Mouse (Mus musculus): ENCODE data around the gene Uchl5. TPM values are rescaled to one million over a fixed set of nuclear protein-coding genes. Genes with fewer than 3 reads are reported as not detected.

The Uchl5 gene
- polyA plus RNA-seq, 1 experiment: 517 TPM

GRCm38 (mm10) chr1:143770444-143771109 lies 6.5 kb upstream of the Uchl5 start:
- TF ChIP-seq GATA1 (IDR thresholded peaks at IDR 0.05; ENCODE audit: low read length): no peak

- TF ChIP-seq GATA1 (IDR thresholded peaks at IDR 0.05; ENCODE audit: low read length): no peak
These were observed 4.0 kb upstream of the Uchl5 start for GRCm38 (mm10) chr1:143773082-143773481.

DNA sequence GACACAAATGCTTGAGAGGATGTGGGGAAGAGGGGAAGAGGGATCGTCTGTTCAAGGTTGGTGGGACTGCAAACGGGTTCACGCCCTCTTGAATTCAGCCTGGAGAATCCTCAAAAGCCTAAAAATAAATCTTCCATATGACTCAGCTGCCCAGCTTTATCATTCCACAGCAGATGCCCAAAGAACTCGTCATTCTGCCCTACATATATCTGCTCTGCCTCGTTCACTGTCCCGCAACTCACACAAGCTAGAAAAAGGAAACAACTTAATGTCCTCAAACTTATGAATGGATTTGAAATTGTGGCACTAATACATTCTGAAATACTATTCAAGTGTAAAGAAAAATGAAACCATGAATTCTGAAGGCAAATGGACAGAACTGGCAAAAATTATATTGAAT lies 3.2 kb upstream of the Uchl5 start:
- no peak for TF ChIP-seq GATA1 (IDR thresholded peaks at IDR 0.05; ENCODE audit: low read length)

DNA sequence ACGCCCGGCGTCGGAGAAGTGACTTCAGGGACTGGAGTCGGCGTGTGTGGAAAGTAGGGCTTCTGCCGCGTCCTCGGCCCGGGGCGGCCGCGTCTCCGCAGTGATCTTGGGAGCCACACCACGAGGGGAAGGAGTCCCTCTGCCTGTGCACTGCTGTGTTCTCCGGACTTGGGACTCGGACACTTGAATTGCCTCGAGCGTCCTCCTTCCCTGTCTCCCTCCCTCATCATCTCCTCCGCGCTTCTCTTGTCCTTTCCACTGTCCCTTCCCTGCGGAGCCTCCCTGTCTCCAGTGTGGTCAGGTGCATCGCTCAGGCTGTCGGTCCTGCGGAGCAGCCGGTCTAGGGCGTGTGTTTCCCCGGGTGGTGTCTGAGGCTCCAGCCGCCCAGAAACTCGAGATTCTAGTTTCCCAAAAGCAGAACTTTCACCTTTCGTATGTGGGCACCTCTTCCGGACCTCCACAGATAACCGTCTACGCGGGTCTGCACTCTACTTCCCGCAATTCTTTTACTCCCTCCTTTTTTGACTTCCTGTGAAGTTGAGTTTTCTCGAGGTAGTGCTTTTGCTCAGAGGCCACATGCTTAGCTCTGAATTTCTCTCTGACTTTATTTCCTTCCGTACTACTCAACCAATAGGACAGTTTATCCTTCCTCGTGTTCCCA lies 616 bp downstream of the Uchl5 start:
- TF ChIP-seq GATA1 (IDR thresholded peaks at IDR 0.05; ENCODE audit: low read length): no peak

DNA sequence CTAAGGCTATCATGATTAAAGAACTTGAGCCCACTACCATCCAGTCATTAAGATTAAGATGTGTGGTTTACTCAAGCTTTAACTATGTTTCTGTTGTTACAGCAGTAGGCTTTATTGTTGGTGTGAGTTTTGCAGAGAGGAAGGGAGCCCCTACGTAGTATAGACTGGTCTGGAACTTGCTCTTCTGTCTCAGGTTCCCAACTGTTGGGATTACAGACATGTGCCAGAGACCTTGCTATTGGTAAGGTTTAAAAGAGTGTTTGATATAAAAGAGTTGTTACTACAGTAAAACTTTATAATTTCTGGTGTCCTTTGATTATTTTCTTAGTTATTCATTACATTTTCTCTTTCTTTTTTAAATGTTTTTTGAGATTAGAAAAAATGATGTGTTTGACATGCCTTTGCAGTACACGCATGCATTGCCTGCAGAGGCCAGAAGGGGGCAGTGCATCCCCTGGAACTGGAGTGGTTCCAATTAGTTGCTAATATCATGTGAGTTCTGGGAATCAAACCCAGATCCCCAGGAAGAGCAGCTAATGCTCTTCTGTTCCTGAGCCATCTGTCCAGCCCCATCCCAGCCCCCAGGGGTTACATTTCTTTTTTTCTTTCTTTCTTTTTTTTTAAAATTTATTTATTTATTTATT lies 11.6 kb downstream of the Uchl5 start:
- TF ChIP-seq GATA1 (IDR thresholded peaks at IDR 0.05; ENCODE audit: low read length): no peak

GRCm38 (mm10) chr1:143803537-143803936 lies 26.5 kb downstream of the Uchl5 start:
- TF ChIP-seq GATA1 (IDR thresholded peaks at IDR 0.05; ENCODE audit: low read length): no peak

GRCm38 (mm10) chr1:143809062-143809461 lies 32.0 kb downstream of the Uchl5 start:
- TF ChIP-seq GATA1 (IDR thresholded peaks at IDR 0.05; ENCODE audit: low read length): no peak

- TF ChIP-seq GATA1 (IDR thresholded peaks at IDR 0.05; ENCODE audit: low read length): no peak
These were observed 36.7 kb downstream of the Uchl5 start for GRCm38 (mm10) chr1:143813676-143814360.

DNA sequence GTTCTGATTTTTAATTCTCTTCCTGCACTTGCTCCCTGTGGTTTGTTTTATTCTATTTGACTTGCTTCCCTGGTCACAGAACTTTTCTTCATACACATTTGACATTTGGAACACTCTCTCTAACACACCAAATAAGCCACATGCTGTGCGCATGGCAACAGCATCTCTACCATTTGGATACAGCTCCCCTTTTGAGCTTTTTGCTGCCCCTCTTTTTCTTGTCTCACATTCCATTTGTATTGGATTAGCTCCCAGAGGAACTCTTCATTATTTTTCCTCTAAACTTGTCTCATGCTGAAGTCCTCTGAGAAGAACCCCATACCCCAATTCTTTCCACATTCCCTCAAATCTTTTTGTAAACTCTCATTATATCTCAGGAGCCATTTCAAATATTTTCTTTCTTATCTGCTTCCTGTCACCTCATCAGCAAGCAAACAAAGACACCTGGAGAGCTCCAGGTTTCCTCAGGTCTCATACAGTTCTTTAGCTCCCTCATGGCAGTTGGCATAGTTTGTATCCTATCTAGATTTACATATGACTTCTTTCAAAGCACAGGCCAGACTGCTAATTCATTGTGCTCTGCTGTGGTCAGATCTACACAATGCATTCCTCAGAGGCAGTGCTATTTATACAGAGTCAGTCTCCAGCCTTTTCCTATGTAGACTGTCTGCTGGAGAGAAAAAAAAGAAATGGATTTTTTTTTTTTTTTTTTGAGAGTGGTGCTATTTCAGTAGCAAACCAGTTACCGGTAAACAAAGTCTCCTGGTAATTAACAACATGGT lies 43.2 kb downstream of the Uchl5 start:
- TF ChIP-seq GATA1 (IDR thresholded peaks at IDR 0.05; ENCODE audit: low read length): no peak

DNA sequence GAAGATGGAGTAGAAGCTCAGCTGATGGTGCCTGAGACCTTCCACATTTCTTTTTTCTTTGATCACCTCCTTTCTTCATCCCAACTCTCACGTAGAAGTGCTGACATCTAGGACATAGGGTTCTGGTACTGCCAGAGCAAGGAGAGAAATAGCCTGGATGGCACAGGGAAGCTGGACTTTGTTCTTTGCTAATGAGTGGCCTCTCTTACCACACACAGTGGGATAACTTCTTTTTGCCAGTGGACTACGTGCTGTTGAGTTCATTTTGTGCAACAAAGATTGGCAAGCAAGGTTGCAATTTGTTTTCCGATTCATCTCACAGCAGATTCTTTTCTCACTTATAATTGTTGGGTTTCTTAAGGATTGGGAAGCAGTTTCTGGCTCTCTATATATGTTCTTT lies 45.6 kb downstream of the Uchl5 start:
- no peak for TF ChIP-seq GATA1 (IDR thresholded peaks at IDR 0.05; ENCODE audit: low read length)

DNA sequence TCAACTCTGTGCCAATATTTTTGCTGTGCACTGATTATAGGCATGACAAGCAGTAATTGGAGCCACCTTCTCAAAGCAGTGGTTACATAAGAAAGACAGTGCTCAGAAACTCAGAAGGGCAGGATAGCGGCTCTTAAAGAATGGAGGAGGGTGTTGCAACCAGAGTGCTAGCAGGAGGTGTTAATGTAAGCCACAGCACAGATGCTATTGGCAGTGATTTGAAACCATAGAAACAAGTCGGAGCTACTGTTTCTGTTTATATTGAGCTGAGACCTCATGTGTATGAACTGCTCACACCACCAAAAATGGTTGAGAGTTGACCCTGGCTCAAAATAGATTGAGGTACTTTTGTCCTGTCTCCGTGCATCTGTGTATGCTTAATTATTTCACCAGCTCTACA lies 53.6 kb downstream of the Uchl5 start:
- no peak for TF ChIP-seq GATA1 (IDR thresholded peaks at IDR 0.05; ENCODE audit: low read length)

DNA sequence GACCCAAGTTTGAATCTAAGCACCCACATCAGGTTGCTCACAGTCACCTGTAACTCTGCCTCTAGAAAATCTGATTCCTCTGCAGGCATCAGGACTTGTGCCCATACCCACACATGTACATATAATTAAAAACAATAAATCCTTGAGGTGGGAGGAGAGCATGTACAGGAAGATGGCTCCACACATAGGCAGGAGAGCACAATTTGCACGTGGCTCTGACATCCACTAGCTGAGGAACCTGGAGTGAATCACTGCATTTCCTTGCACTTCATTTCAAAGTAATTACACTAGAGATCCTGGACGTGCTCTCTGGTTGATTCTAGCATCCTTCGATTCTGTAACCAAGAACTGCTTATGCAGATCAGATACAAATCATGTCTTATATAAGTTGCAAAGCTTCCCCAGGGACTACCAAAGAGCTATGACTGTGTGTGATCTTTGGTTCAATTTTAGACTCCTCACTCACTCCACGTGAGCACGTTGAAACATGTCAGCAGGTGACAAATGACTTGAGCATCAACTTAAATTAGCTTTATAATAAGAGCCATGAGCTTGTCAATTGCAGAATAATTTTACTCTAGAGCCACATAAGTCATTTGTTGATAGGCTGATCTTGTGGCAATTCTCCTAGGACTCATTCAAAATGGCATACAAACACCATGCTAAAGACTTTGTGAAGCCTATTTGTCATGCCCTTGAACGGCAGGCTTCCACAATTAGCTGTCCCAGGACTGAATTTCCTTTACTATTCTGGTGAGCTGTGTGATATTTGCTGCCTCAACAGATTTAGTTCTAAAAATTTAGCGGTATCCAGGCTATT lies 59.5 kb downstream of the Uchl5 start:
- TF ChIP-seq GATA1 (IDR thresholded peaks at IDR 0.05; ENCODE audit: low read length): no peak

DNA sequence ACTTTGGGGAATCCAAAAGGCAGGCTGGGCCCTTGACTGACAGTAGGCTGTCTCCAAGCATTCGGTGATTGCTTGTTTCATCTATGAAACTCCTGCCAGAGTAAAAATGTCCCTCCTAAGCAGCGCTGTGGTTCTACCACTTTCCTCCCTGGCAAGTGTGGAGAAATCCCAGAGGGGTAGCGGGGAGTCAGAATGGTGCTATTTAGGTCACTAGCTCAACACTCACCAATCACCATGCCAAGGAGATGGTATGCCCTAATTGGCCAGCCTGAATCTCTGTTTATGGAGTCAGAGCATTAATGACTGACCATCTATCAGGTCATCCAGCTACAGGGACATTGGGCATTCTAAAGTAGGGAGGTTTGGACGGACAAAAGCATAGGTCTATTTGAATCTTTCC lies 60.6 kb downstream of the Uchl5 start:
- no peak for TF ChIP-seq GATA1 (IDR thresholded peaks at IDR 0.05; ENCODE audit: low read length)

DNA sequence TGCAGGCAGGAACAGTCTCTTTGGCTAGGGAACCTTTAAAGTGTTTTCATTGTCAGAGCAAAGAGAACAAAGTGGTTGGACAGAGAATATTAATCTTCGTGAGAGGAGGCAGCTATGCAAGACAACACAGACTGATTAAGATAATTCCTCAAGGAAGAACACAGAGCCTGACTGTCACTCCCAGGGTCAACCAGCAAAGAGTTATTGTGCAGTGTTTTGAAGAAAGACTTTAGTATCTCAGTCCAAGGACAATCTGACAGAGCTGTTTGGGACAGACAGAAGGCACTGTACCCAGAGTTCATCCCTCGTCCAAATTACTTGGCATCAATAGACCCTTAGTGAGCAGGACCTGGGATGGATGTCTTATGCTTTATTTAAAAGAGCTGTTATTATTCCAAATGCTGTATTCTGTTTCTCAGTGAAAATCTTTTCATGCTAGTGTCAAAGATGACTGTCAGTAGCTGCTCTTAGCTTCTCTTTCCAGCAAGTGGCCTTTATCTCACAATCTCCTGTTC lies 61.9 kb downstream of the Uchl5 start:
- TF ChIP-seq GATA1 (IDR thresholded peaks at IDR 0.05; ENCODE audit: low read length): no peak

All from G1E-ER4 (cell line).